Mouse (Mus musculus): ENCODE results near the gene Atg4b. TPM values are rescaled to one million over a fixed set of nuclear protein-coding genes. Genes with fewer than 3 reads are reported as not detected.
A peak's percentile ranks its signal among the peaks of the same experiment; 100 is the strongest.

Atg4b gene
- 70.6 and 70.9 TPM in 2 replicates for polyA plus RNA-seq (2014; fragmentation: Nextera tagmentation; extraction: Ambion mirVana)

DNA sequence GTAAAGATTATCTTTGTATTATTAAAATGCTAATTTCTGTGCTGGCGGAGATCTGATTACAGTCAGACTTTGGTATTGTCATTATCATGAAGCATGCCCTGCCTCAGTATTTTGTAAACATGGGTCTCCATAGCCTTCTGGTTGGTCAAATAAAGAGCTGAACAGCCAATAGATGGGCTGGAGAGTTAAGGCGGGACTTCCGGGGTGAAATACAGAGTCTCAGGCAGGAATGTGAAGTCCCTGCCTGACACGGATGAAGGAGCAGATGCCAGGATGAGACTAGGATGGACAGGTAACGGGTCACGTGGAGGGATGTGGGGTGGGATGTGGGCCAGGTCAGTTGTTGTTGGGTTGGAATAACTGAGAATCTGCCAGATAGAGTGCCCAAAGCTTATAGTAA lies at the start of gene Atg4b:
TSS of gene Atg4b (plus strand) at position 211 of the 400 bp plus-strand sequence.
- Histone ChIP-seq H3K36me3 (ENCODE audit: control insufficient read depth, insufficient read depth, low read length) (peaks cover 14% of the 10 kb centered on the region), H3K4me2 (no peak within 1 kb of the TSS), H3K27ac (ENCODE audit: low read depth, low read length) (no peak within 1 kb of the TSS), H3K27me3 (ENCODE audit: control insufficient read depth, insufficient read depth, low read length) (no peaks in the 10 kb centered on the region), H3K4me1 (ENCODE audit: control insufficient read depth, insufficient read depth, low read length) (peaks cover 7% of the 10 kb centered on the region), H3K9ac (ENCODE audit: low read depth, low read length) (no peak within 1 kb of the TSS), H3K4me3 (ENCODE audit: low read depth, low read length) (no peak within 1 kb of the TSS), H3K9me3 (replicated peaks; ENCODE audit: control insufficient read depth, low read length) (no peaks in the 10 kb centered on the region)
- ATAC-seq (replicated peaks; ENCODE audit: insufficient number of reproducible peaks, low FRiP score, low TSS enrichment), result no peak
- 81% methylated on average over 6 of the region's 6 CpGs for WGBS (ENCODE audit: insufficient replicate concordance)

- Histone ChIP-seq H3K4me3 (ENCODE audit: low read depth, low read length) (no peak overlapping the region), H3K27ac (ENCODE audit: low read depth, low read length) (no peak overlapping the region), H3K4me1 (ENCODE audit: control insufficient read depth, insufficient read depth, low read length) (peaks cover 8% of the 10 kb centered on the region), H3K4me2 (no peak overlapping the region), H3K36me3 (ENCODE audit: control insufficient read depth, insufficient read depth, low read length) (no peaks in the 10 kb centered on the region), H3K9me3 (replicated peaks; ENCODE audit: control insufficient read depth, low read length) (no peaks in the 10 kb centered on the region), H3K9ac (ENCODE audit: low read depth, low read length) (no peak overlapping the region), H3K27me3 (ENCODE audit: control insufficient read depth, insufficient read depth, low read length) (no peaks in the 10 kb centered on the region)
- ATAC-seq (replicated peaks; ENCODE audit: insufficient number of reproducible peaks, low FRiP score, low TSS enrichment), result no peak
- 55% methylated on average over 1 of the region's 1 CpGs for WGBS (ENCODE audit: insufficient replicate concordance)
Measured at GRCm38 (mm10) chr1:93702106-93702505, 49.2 kb upstream of the Atg4b start.

GRCm38 (mm10) chr1:93703472-93704048 lies 47.7 kb upstream of the Atg4b start:
- no peaks in the 10 kb centered on the region for H3K9me3 ChIP-seq (replicated peaks; ENCODE audit: control insufficient read depth, low read length)
- H3K4me3 ChIP-seq (ENCODE audit: low read depth, low read length), result no peak overlapping the region
- no peaks in the 10 kb centered on the region for H3K36me3 ChIP-seq (ENCODE audit: control insufficient read depth, insufficient read depth, low read length)
- H3K4me2 ChIP-seq, result no peak overlapping the region
- no peaks in the 10 kb centered on the region for H3K27me3 ChIP-seq (ENCODE audit: control insufficient read depth, insufficient read depth, low read length)
- no peak overlapping the region for H3K9ac ChIP-seq (ENCODE audit: low read depth, low read length)
- no peak for ATAC-seq (replicated peaks; ENCODE audit: insufficient number of reproducible peaks, low FRiP score, low TSS enrichment)
- WGBS (ENCODE audit: insufficient replicate concordance), result 89% methylated on average over 10 of the region's 10 CpGs
- no peaks in the 10 kb centered on the region for H3K4me1 ChIP-seq (ENCODE audit: control insufficient read depth, insufficient read depth, low read length)
- H3K27ac ChIP-seq (ENCODE audit: low read depth, low read length), result no peak overlapping the region

DNA sequence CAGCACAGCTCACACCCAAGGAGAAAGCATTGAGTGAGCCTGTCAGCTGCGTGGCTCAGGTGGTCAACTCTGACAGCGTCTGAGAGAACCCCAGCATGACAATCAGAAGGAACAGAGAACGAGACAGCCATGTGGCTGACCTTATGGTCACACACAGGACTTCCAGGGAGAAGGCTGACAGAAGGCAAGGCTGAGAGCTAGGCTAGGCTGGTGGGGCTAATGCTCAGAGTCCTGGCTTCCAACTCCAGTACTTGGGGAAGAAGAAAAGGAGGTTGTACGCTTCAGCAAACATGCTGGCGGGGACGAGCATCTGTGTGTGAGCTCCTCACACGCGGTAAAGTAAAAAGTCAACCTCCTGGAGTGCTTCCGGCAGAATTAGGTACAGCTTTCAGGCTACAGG lies 47.0 kb upstream of the Atg4b start:
- Histone ChIP-seq H3K9me3 (replicated peaks; ENCODE audit: control insufficient read depth, low read length) (no peaks in the 10 kb centered on the region), H3K4me2 (no peak overlapping the region), H3K9ac (ENCODE audit: low read depth, low read length) (no peak overlapping the region), H3K4me3 (ENCODE audit: low read depth, low read length) (no peak overlapping the region), H3K27me3 (ENCODE audit: control insufficient read depth, insufficient read depth, low read length) (no peaks in the 10 kb centered on the region), H3K27ac (ENCODE audit: low read depth, low read length) (no peak overlapping the region), H3K36me3 (ENCODE audit: control insufficient read depth, insufficient read depth, low read length) (no peaks in the 10 kb centered on the region), H3K4me1 (ENCODE audit: control insufficient read depth, insufficient read depth, low read length) (no peaks in the 10 kb centered on the region)
- ATAC-seq (replicated peaks; ENCODE audit: insufficient number of reproducible peaks, low FRiP score, low TSS enrichment), result no peak
- WGBS (ENCODE audit: insufficient replicate concordance), result 88% methylated on average over 9 of the region's 9 CpGs

DNA sequence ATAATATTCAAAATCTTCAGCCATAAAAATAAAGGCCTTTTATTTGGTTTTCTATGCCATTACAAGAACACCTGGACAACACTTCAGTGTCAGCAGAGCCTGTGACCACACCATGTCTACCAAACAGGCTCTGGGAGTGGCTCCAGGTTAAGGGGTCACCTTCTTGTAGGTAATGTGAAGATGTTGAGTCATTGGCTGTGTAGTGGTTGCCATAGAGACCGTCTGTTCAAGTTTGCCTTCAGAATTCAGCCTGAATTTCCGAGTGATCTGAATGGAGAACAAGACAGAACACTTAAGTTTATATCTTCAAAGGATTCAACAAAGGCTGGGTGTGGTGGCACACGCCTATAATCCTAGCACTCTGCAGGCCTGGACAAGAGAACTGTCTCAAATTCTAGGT lies 45.9 kb upstream of the Atg4b start:
- Histone ChIP-seq H3K4me1 (ENCODE audit: control insufficient read depth, insufficient read depth, low read length) (no peaks in the 10 kb centered on the region), H3K27me3 (ENCODE audit: control insufficient read depth, insufficient read depth, low read length) (no peaks in the 10 kb centered on the region), H3K36me3 (ENCODE audit: control insufficient read depth, insufficient read depth, low read length) (no peaks in the 10 kb centered on the region), H3K9me3 (replicated peaks; ENCODE audit: control insufficient read depth, low read length) (no peaks in the 10 kb centered on the region), H3K9ac (ENCODE audit: low read depth, low read length) (no peak overlapping the region), H3K27ac (ENCODE audit: low read depth, low read length) (no peak overlapping the region), H3K4me2 (no peak overlapping the region), H3K4me3 (ENCODE audit: low read depth, low read length) (no peak overlapping the region)
- 78% methylated on average over 3 of the region's 3 CpGs for WGBS (ENCODE audit: insufficient replicate concordance)
- no peak for ATAC-seq (replicated peaks; ENCODE audit: insufficient number of reproducible peaks, low FRiP score, low TSS enrichment)

GRCm38 (mm10) chr1:93716166-93716565 lies 35.1 kb upstream of the Atg4b start:
- WGBS (ENCODE audit: insufficient replicate concordance), result 68% methylated on average over 2 of the region's 2 CpGs
- Histone ChIP-seq H3K27ac (ENCODE audit: low read depth, low read length) (peak overlapping the region; percentile 50; the same call in 1 of the 2 replicates), H3K4me1 (ENCODE audit: control insufficient read depth, insufficient read depth, low read length) (peaks cover 10% of the 10 kb centered on the region; the same call in 1 of the 2 replicates), H3K4me3 (ENCODE audit: low read depth, low read length) (no peak overlapping the region), H3K9me3 (replicated peaks; ENCODE audit: control insufficient read depth, low read length) (no peaks in the 10 kb centered on the region), H3K4me2 (no peak overlapping the region), H3K27me3 (ENCODE audit: control insufficient read depth, insufficient read depth, low read length) (no peaks in the 10 kb centered on the region), H3K9ac (ENCODE audit: low read depth, low read length) (no peak overlapping the region), H3K36me3 (ENCODE audit: control insufficient read depth, insufficient read depth, low read length) (peaks cover 3% of the 10 kb centered on the region; the same call in 1 of the 2 replicates)
- no peak for ATAC-seq (replicated peaks; ENCODE audit: insufficient number of reproducible peaks, low FRiP score, low TSS enrichment)

DNA sequence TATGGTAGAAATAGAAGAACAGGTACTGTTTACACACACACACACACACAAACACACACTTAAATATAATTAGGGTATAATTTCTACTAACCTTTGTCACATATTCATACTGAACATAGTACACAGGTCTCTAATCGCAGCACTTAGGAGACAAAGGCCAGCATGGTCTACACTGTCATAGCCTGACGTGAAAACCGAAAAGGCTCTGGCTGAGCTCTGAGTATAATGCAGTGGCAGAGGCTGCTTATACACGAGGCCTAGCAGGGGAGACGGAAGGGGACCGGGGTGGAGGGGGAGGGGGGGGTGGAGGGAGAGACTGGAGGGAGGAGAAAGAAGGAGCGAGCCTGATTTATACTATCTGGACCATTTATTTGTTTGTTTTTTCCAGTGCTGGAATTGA lies 29.7 kb upstream of the Atg4b start:
- Histone ChIP-seq H3K27ac (ENCODE audit: low read depth, low read length) (no peak overlapping the region), H3K9ac (ENCODE audit: low read depth, low read length) (no peak overlapping the region), H3K4me2 (no peak overlapping the region), H3K4me1 (ENCODE audit: control insufficient read depth, insufficient read depth, low read length) (peaks cover 13% of the 10 kb centered on the region), H3K4me3 (ENCODE audit: low read depth, low read length) (no peak overlapping the region), H3K36me3 (ENCODE audit: control insufficient read depth, insufficient read depth, low read length) (no peaks in the 10 kb centered on the region), H3K27me3 (ENCODE audit: control insufficient read depth, insufficient read depth, low read length) (no peaks in the 10 kb centered on the region), H3K9me3 (replicated peaks; ENCODE audit: control insufficient read depth, low read length) (no peaks in the 10 kb centered on the region)
- WGBS (ENCODE audit: insufficient replicate concordance), result 69% methylated on average over 7 of the region's 7 CpGs
- ATAC-seq (replicated peaks; ENCODE audit: insufficient number of reproducible peaks, low FRiP score, low TSS enrichment), result no peak

GRCm38 (mm10) chr1:93724623-93725022 lies 26.7 kb upstream of the Atg4b start:
- 86% methylated on average over 3 of the region's 3 CpGs for WGBS (ENCODE audit: insufficient replicate concordance)
- Histone ChIP-seq H3K9ac (ENCODE audit: low read depth, low read length) (no peak overlapping the region), H3K9me3 (replicated peaks; ENCODE audit: control insufficient read depth, low read length) (no peaks in the 10 kb centered on the region), H3K4me1 (ENCODE audit: control insufficient read depth, insufficient read depth, low read length) (peaks cover 8% of the 10 kb centered on the region), H3K27me3 (ENCODE audit: control insufficient read depth, insufficient read depth, low read length) (no peaks in the 10 kb centered on the region), H3K4me3 (ENCODE audit: low read depth, low read length) (no peak overlapping the region), H3K36me3 (ENCODE audit: control insufficient read depth, insufficient read depth, low read length) (no peaks in the 10 kb centered on the region), H3K27ac (ENCODE audit: low read depth, low read length) (no peak overlapping the region), H3K4me2 (no peak overlapping the region)
- ATAC-seq (replicated peaks; ENCODE audit: insufficient number of reproducible peaks, low FRiP score, low TSS enrichment), result no peak

DNA sequence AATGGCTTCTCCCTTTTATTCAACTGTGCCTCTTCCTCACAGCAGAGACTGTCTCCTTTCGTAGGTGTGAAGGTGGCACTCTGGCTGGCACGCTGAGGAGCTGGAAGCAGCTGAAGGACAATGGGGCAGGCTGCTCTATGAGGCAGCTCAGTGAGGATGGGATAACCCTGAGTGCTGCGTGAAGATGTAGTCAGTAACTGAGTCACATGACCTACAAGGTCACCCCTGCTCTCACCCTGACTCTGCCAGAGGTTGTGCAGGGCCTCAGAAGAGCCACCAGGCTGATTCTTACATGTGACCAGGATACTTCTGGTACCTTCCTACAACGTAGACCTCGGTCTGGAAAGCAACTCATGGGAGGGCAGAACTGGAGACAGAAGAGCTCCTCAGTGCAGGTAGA lies 25.6 kb upstream of the Atg4b start:
- no peak overlapping the region for H3K9ac ChIP-seq (ENCODE audit: low read depth, low read length)
- H3K4me2 ChIP-seq, result no peak overlapping the region
- WGBS (ENCODE audit: insufficient replicate concordance), result 67% methylated on average over 5 of the region's 5 CpGs

More for the DNA sequence above, 25.6 kb upstream of the Atg4b start:
- ATAC-seq (replicated peaks; ENCODE audit: insufficient number of reproducible peaks, low FRiP score, low TSS enrichment), result peak; percentile 40; the same call in 1 of the 2 replicates
- Histone ChIP-seq H3K4me1 (ENCODE audit: control insufficient read depth, insufficient read depth, low read length) (peaks cover 5% of the 10 kb centered on the region; the same call in 1 of the 2 replicates), H3K4me3 (ENCODE audit: low read depth, low read length) (no peak overlapping the region), H3K9me3 (replicated peaks; ENCODE audit: control insufficient read depth, low read length) (no peaks in the 10 kb centered on the region), H3K36me3 (ENCODE audit: control insufficient read depth, insufficient read depth, low read length) (no peaks in the 10 kb centered on the region), H3K27me3 (ENCODE audit: control insufficient read depth, insufficient read depth, low read length) (no peaks in the 10 kb centered on the region), H3K27ac (ENCODE audit: low read depth, low read length) (no peak overlapping the region)
